Mouse (Mus musculus) forebrain, embryonic 16.5 days (tissue): ENCODE results near the gene Fam151a. TPM values are rescaled to one million over a fixed set of nuclear protein-coding genes. Genes with fewer than 3 reads are reported as not detected.
"Not testable (repeated sequence)": the region's sequence is repeated elsewhere in the genome, so short reads cannot be mapped to it uniquely, and the experiment has no call there.

Experiments
- ATAC-seq: fragments of 200-750 bp; cut with Nextera tagmentation; 2 replicates; pipeline ENCODE4 v1.8.0; 2017; ENCODE audit warnings: mild to moderate bottlenecking, moderate library complexity
- H3K27ac ChIP-seq: fragments of 300-500 bp; sonication (generic); 2 replicates; pipeline ENCODE4 v1.5.1; 2014; ENCODE audit warnings: low read length, control low read depth
- H3K27me3 ChIP-seq: fragments of 300-500 bp; sonication (generic); replicated peaks from 2 replicates; pipeline ENCODE4 v1.6.1; 2014; ENCODE audit warnings: low read length; ENCODE audit not compliant: control insufficient read depth, insufficient read depth
- H3K36me3 ChIP-seq: fragments of 300-500 bp; sonication (generic); 2 replicates; pipeline ENCODE4 v1.6.1; 2014; ENCODE audit not compliant: control insufficient read depth, insufficient read depth
- H3K4me1 ChIP-seq: fragments of 300-500 bp; sonication (generic); replicated peaks from 2 replicates; pipeline ENCODE4 v1.6.1; 2014; ENCODE audit warnings: low read length; ENCODE audit not compliant: control insufficient read depth, insufficient read depth
- H3K4me2 ChIP-seq: fragments of 300-500 bp; sonication (generic); 2 replicates; pipeline ENCODE4 v1.6.1; 2014; ENCODE audit warnings: mild to moderate bottlenecking, low read length, control low read depth
- H3K4me3 ChIP-seq: fragments of 300-500 bp; sonication (generic); replicated peaks from 2 replicates; pipeline ENCODE4 v1.5.1; 2014; ENCODE audit warnings: mild to moderate bottlenecking, low read length, control low read depth
- H3K9ac ChIP-seq: fragments of 300-500 bp; sonication (generic); replicated peaks from 2 replicates; pipeline ENCODE4 v1.6.1; 2014; ENCODE audit warnings: low read depth, low read length, control low read depth
- H3K9me3 ChIP-seq: fragments of 300-500 bp; sonication (generic); 2 replicates; pipeline ENCODE4 v1.6.1; 2016; ENCODE audit warnings: low read length; ENCODE audit not compliant: control insufficient read depth
- WGBS: fragments of 180-500 bp; shearing (Covaris S2); extraction: QIAGEN DNeasy Blood & Tissue Kit; methylation state at CpG from one replicate; pipeline ENCODE4 v1.1.7; 2014; 5-methylcytosine and 5-hydroxymethylcytosine counted together
- polyA plus RNA-seq: library from polyadenylated mRNA; unstranded; fragments of >200 nt; fragmentation: Nextera tagmentation; extraction: Ambion mirVana; gene quantifications from 2 replicates; pipeline ENCODE4 v1.2.1, GENCODE M21; 2015

Fam151a gene
- polyA plus RNA-seq, 1 experiment from 2014 or later: not detected

- no peaks in the 10 kb centered on the region for H3K36me3 ChIP-seq
- WGBS: 0% methylated on average over 8 of the region's 8 CpGs
- H3K4me2 ChIP-seq: no peak overlapping the region
- H3K27me3 ChIP-seq: no peaks in the 10 kb centered on the region
- no peak overlapping the region for H3K4me3 ChIP-seq
- H3K27ac ChIP-seq: no peak overlapping the region
- no peaks in the 10 kb centered on the region for H3K9me3 ChIP-seq
- ATAC-seq: peak; percentile 26
- peaks cover 18% of the 10 kb centered on the region for H3K4me1 ChIP-seq
- no peak overlapping the region for H3K9ac ChIP-seq
These were observed 25.3 kb upstream of the Fam151a start for GRCm38 (mm10) chr4:106708408-106708807.

- no peak overlapping the region for H3K4me3 ChIP-seq
- no peak for ATAC-seq
- H3K27me3 ChIP-seq: no peaks in the 10 kb centered on the region
- no peaks in the 10 kb centered on the region for H3K36me3 ChIP-seq
- H3K4me2 ChIP-seq: no peak overlapping the region
- no peaks in the 10 kb centered on the region for H3K4me1 ChIP-seq
- no peak overlapping the region for H3K9ac ChIP-seq
- no peak overlapping the region for H3K27ac ChIP-seq
- H3K9me3 ChIP-seq: no peaks in the 10 kb centered on the region
- WGBS: 95% methylated on average over 6 of the region's 6 CpGs
These were observed 20.1 kb upstream of the Fam151a start for GRCm38 (mm10) chr4:106713622-106714021.

- Histone ChIP-seq H3K4me1 (no peaks in the 10 kb centered on the region), H3K36me3 (no peaks in the 10 kb centered on the region), H3K9ac (no peak overlapping the region), H3K27ac (no peak overlapping the region), H3K4me2 (no peak overlapping the region), H3K27me3 (no peaks in the 10 kb centered on the region), H3K9me3 (no peaks in the 10 kb centered on the region), H3K4me3 (no peak overlapping the region)
- 70% methylated on average over 4 of the region's 4 CpGs for WGBS
- no peak for ATAC-seq
These were observed 13.1 kb upstream of the Fam151a start for GRCm38 (mm10) chr4:106720631-106721030.

GRCm38 (mm10) chr4:106730814-106731213 is 2.9 kb upstream of the Fam151a start, which contains the start of gene Mroh7:
Mroh7 (minus strand) TSS chr4:106730925.
- no peaks in the 10 kb centered on the region for H3K4me1 ChIP-seq
- H3K9me3 ChIP-seq: no peaks in the 10 kb centered on the region

GRCm38 (mm10) chr4:106736884-106737283 is 3.2 kb downstream of the Fam151a start:
- not testable (repeated sequence) for ATAC-seq, H3K4me1 ChIP-seq, H3K9ac ChIP-seq, H3K36me3 ChIP-seq, H3K4me2 ChIP-seq, H3K27me3 ChIP-seq, H3K4me3 ChIP-seq, H3K9me3 ChIP-seq, H3K27ac ChIP-seq
- WGBS: 92% methylated on average over 1 of the region's 1 CpGs

More at GRCm38 (mm10) chr4:106730814-106731213, 2.9 kb upstream of the Fam151a start, which contains the start of gene Mroh7:
- no peaks in the 10 kb centered on the region for H3K36me3 ChIP-seq
- H3K9ac ChIP-seq: no peak within 1 kb of the TSS
- no peak within 1 kb of the TSS for H3K4me2 ChIP-seq
- no peak for ATAC-seq
- no peaks in the 10 kb centered on the region for H3K27me3 ChIP-seq
- 83% methylated on average over 7 of the region's 7 CpGs for WGBS
- no peak within 1 kb of the TSS for H3K4me3 ChIP-seq
- H3K27ac ChIP-seq: no peak within 1 kb of the TSS

GRCm38 (mm10) chr4:106737904-106738303 is 4.2 kb downstream of the Fam151a start:
- no peak overlapping the region for H3K4me3 ChIP-seq
- no peak overlapping the region for H3K9ac ChIP-seq
- H3K27me3 ChIP-seq: no peaks in the 10 kb centered on the region
- no peaks in the 10 kb centered on the region for H3K36me3 ChIP-seq
- no peak overlapping the region for H3K4me2 ChIP-seq
- no peaks in the 10 kb centered on the region for H3K4me1 ChIP-seq
- peak; percentile 31; the same call in 1 of the 2 replicates for ATAC-seq
- no peak overlapping the region for H3K27ac ChIP-seq
- WGBS: 49% methylated on average over 3 of the region's 3 CpGs
- no peaks in the 10 kb centered on the region for H3K9me3 ChIP-seq

- WGBS: 86% methylated on average over 7 of the region's 7 CpGs
- Histone ChIP-seq H3K4me1 (peaks cover 11% of the 10 kb centered on the region; the same call in 1 of the 2 replicates), H3K9ac (no peak overlapping the region), H3K27ac (no peak overlapping the region), H3K9me3 (no peaks in the 10 kb centered on the region), H3K36me3 (no peaks in the 10 kb centered on the region), H3K4me3 (no peak overlapping the region), H3K27me3 (no peaks in the 10 kb centered on the region), H3K4me2 (no peak overlapping the region)
- no peak for ATAC-seq
These were observed 12.2 kb downstream of the Fam151a start for GRCm38 (mm10) chr4:106745862-106746261.

- no peak for ATAC-seq
- Histone ChIP-seq H3K4me2 (no peak overlapping the region), H3K4me3 (no peak overlapping the region), H3K4me1 (peaks cover 11% of the 10 kb centered on the region; the same call in 1 of the 2 replicates), H3K27ac (no peak overlapping the region), H3K27me3 (no peaks in the 10 kb centered on the region), H3K9me3 (no peaks in the 10 kb centered on the region), H3K36me3 (no peaks in the 10 kb centered on the region), H3K9ac (no peak overlapping the region)
- WGBS: 95% methylated on average over 1 of the region's 1 CpGs
These were observed 13.4 kb downstream of the Fam151a start for GRCm38 (mm10) chr4:106747001-106747580.

- H3K27me3 ChIP-seq: no peaks in the 10 kb centered on the region
- H3K9ac ChIP-seq: peak overlapping the region; percentile 41
- ATAC-seq: peak; percentile 89
- H3K36me3 ChIP-seq: no peaks in the 10 kb centered on the region
- peaks cover 11% of the 10 kb centered on the region; the same call in 1 of the 2 replicates for H3K4me1 ChIP-seq
- H3K4me3 ChIP-seq: peak overlapping the region; percentile 30
- H3K9me3 ChIP-seq: no peaks in the 10 kb centered on the region
- peak overlapping the region; percentile 47 for H3K4me2 ChIP-seq
- 1% methylated on average over 7 of the region's 7 CpGs for WGBS
- H3K27ac ChIP-seq: no peak overlapping the region
These were observed 16.0 kb downstream of the Fam151a start for GRCm38 (mm10) chr4:106749699-106750098.
